Mouse (Mus musculus) liver, embryonic 11.5 days (tissue): ENCODE results near the gene Gatad2b. TPM values are rescaled to one million over a fixed set of nuclear protein-coding genes. Genes with fewer than 3 reads are reported as not detected.

Source experiments
- ATAC-seq: fragments of 200-750 bp; cut with Nextera tagmentation; replicated peaks from 2 replicates; pipeline ENCODE4 v1.8.0; 2017; ENCODE audit warnings: moderate number of reproducible peaks, mild to moderate bottlenecking, moderate TSS enrichment, moderate library complexity; ENCODE audit not compliant: low FRiP score
- DNase-seq: peaks from one replicate; pipeline ENCODE4 v3.0.0-alpha.2; 2017; ENCODE audit warnings: low spot score
- H3K27ac ChIP-seq: fragments of 300-500 bp; sonication (generic); 2 replicates; pipeline ENCODE4 v1.5.1; 2014; ENCODE audit warnings: mild to moderate bottlenecking, low read depth, low read length, control low read depth
- H3K27me3 ChIP-seq: fragments of 300-500 bp; sonication (generic); replicated peaks from 2 replicates; pipeline ENCODE4 v1.6.1; 2014; ENCODE audit warnings: low read length, mixed read lengths; ENCODE audit not compliant: control insufficient read depth, insufficient read depth
- H3K36me3 ChIP-seq: fragments of 300-500 bp; sonication (generic); 2 replicates; pipeline ENCODE4 v1.6.1; 2014; ENCODE audit warnings: mild to moderate bottlenecking, low read length, moderate library complexity, mixed read lengths; ENCODE audit not compliant: control insufficient read depth, insufficient read depth
- H3K4me1 ChIP-seq: fragments of 300-500 bp; sonication (generic); replicated peaks from 2 replicates; pipeline ENCODE4 v1.6.1; 2014; ENCODE audit warnings: low read length, mixed read lengths; ENCODE audit not compliant: control insufficient read depth, insufficient read depth
- H3K4me2 ChIP-seq: fragments of 300-500 bp; sonication (generic); 2 replicates; pipeline ENCODE4 v1.6.1; 2014; ENCODE audit warnings: mild to moderate bottlenecking, control low read depth, moderate library complexity
- H3K4me3 ChIP-seq: fragments of 300-500 bp; sonication (generic); 2 replicates; pipeline ENCODE4 v1.5.1; 2014; ENCODE audit warnings: low read depth, low read length, control low read depth
- H3K9ac ChIP-seq: fragments of 300-500 bp; sonication (generic); 2 replicates; pipeline ENCODE4 v1.6.1; 2014; ENCODE audit warnings: low read depth, low read length, control low read depth
- H3K9me3 ChIP-seq: fragments of 300-500 bp; sonication (generic); 2 replicates; pipeline ENCODE4 v1.6.1; 2016; ENCODE audit warnings: low read length, inconsistent platforms, mixed read lengths; ENCODE audit not compliant: control insufficient read depth
- WGBS: fragments of 180-500 bp; shearing (Covaris S2); extraction: QIAGEN DNeasy Blood & Tissue Kit; methylation state at CpG from one replicate; pipeline ENCODE4 v1.1.7; 2014; 5-methylcytosine and 5-hydroxymethylcytosine counted together
- polyA plus RNA-seq: library from polyadenylated mRNA; unstranded; fragments of >200 nt; fragmentation: Nextera tagmentation; extraction: Ambion mirVana; gene quantifications from 2 replicates; pipeline ENCODE4 v1.2.1, GENCODE M21; 2014

The Gatad2b gene
- polyA plus RNA-seq, 1 experiment from 2014 or later: 8.2 TPM

DNA sequence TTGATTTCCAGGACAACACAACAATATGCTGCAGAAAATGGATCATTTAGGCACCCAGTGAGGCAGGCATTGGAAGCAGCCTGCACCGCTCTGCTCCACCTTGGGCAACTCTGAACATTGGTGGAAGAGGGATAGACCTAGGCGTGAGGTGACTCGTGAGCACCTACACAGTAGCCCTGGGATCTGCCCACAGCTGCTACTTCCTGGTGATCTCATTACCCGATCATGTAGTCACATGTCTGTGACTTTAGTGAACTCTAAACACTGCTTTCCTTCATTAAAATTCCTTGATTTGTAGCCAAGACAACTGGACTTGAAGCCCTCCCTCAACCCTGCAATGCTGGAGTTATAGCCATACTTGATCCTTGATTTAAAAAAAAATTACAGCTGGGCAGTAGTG is 81.4 kb downstream of the Gatad2b start:
- ATAC-seq (no peak), DNase-seq (no peak)
- Histone ChIP-seq H3K36me3 (no peaks in the 10 kb centered on the region), H3K4me1 (no peaks in the 10 kb centered on the region), H3K27ac (no peak overlapping the region), H3K4me2 (no peak overlapping the region), H3K27me3 (no peaks in the 10 kb centered on the region), H3K4me3 (no peak overlapping the region), H3K9ac (no peak overlapping the region), H3K9me3 (no peaks in the 10 kb centered on the region)
- WGBS: 82% methylated on average over 4 of the region's 4 CpGs

DNA sequence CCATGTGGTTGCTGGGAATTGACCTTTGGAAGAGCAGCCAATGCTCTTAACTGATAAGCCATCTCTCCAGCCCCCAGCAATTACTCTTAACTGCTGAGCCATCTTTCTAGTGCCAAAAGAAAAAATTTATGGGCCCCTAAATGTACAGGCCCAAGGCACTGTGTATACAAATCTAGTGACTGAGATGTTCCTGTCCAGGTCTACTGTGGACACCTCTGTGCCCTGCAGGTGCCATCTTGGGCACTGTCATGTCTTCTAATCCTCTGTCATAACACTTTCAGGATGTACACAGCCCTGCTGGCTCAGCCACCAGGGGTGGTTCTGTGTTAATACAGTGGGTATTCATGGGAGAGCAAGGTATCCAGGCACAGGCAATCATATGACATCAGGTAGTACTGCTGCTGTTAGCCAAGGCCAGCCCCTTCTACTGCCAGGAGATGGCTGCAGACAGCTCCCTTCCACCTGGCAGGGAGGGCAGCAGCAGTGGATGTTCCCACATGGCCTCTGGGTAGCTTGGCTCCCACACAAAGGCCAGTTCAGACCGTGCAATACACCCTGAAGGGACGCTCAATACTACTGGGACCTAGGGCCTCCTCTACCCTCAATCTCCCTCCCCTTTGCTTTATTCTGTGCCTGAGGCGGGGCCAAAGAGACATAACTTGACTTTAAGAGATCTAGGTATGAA is 82.7 kb downstream of the Gatad2b start:
- Histone ChIP-seq H3K36me3 (no peaks in the 10 kb centered on the region), H3K4me3 (no peak overlapping the region), H3K27ac (no peak overlapping the region), H3K9ac (no peak overlapping the region; the same call in 1 of the 2 replicates), H3K4me2 (no peak overlapping the region), H3K27me3 (no peaks in the 10 kb centered on the region), H3K4me1 (no peaks in the 10 kb centered on the region), H3K9me3 (no peaks in the 10 kb centered on the region)
- WGBS: 66% methylated on average over 3 of the region's 3 CpGs
- ATAC-seq (no peak), DNase-seq (no peak)

GRCm38 (mm10) chr3:90376247-90376585 is 83.2 kb downstream of the Gatad2b start:
- H3K4me3 ChIP-seq: no peak overlapping the region
- H3K9ac ChIP-seq: no peak overlapping the region
- H3K27ac ChIP-seq: no peak overlapping the region
- H3K27me3 ChIP-seq: no peaks in the 10 kb centered on the region
- H3K36me3 ChIP-seq: no peaks in the 10 kb centered on the region
- DNase-seq (no peak), ATAC-seq (peak; percentile 37; the same call in 1 of the 2 replicates)
- WGBS: 31% methylated on average over 1 of the region's 1 CpGs
- no peaks in the 10 kb centered on the region for H3K9me3 ChIP-seq
- H3K4me1 ChIP-seq: no peaks in the 10 kb centered on the region
- no peak overlapping the region for H3K4me2 ChIP-seq

DNA sequence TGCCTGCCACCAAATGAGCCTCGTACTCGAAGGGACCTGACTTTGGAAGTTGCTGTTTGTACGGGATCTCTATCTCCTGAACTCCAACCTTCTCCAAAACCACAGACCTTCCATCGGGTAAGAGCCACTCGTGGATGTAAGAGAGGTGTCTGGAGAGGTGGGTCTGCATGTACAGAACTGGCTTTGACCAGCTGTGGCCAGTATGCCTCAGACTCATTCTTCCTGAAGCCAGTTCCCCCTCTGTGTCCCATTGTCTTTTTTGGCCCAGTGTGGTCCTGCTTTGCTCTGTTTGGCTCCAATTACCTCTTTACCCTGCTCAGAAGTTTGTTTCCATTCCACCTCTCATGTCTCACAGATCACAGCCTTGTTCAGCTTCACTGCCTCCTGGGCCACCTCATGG is 85.5 kb downstream of the Gatad2b start:
- Histone ChIP-seq H3K4me1 (no peaks in the 10 kb centered on the region), H3K36me3 (no peaks in the 10 kb centered on the region), H3K27me3 (no peaks in the 10 kb centered on the region), H3K9me3 (no peaks in the 10 kb centered on the region), H3K9ac (no peak overlapping the region), H3K4me3 (no peak overlapping the region), H3K27ac (no peak overlapping the region), H3K4me2 (no peak overlapping the region)
- 72% methylated on average over 5 of the region's 5 CpGs for WGBS
- DNase-seq (no peak), ATAC-seq (no peak)

DNA sequence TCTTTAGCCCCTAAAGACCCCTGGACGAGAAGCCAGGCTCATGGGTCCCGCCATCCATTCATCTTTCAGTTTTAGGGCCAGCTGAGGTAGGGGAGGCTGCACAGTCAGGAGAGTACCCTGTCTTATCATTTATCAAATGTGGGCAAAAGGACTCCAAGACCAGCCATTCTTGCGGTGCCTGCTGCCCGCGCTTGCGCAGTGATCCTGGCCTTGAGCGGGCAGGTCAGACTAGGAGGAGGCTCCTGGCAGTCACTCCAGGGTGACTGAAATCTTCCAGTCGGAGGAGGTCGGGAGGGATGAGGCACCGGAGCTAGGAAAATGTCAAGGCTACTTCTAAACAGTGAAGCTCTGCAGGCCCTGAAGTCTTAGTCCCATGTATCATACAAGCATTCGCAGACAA is 88.7 kb downstream of the Gatad2b start:
- no peak overlapping the region for H3K9ac ChIP-seq
- H3K4me1 ChIP-seq: no peaks in the 10 kb centered on the region
- no peak overlapping the region for H3K4me3 ChIP-seq
- 65% methylated on average over 11 of the region's 11 CpGs for WGBS
- no peaks in the 10 kb centered on the region for H3K36me3 ChIP-seq
- H3K27ac ChIP-seq: no peak overlapping the region
- no peaks in the 10 kb centered on the region for H3K9me3 ChIP-seq
- no peaks in the 10 kb centered on the region for H3K27me3 ChIP-seq
- H3K4me2 ChIP-seq: no peak overlapping the region
- ATAC-seq (no peak), DNase-seq (no peak)

- H3K27ac ChIP-seq: no peak overlapping the region
- H3K27me3 ChIP-seq: peaks cover 7% of the 10 kb centered on the region
- H3K4me3 ChIP-seq: no peak overlapping the region
- H3K4me2 ChIP-seq: no peak overlapping the region
- H3K4me1 ChIP-seq: peaks cover under 1% of the 10 kb centered on the region; the same call in 1 of the 2 replicates
- DNase-seq (no peak), ATAC-seq (no peak)
- no peaks in the 10 kb centered on the region for H3K9me3 ChIP-seq
- no peaks in the 10 kb centered on the region for H3K36me3 ChIP-seq
- H3K9ac ChIP-seq: no peak overlapping the region
- 71% methylated on average over 4 of the region's 4 CpGs for WGBS
Measured at GRCm38 (mm10) chr3:90383690-90384089, 90.7 kb downstream of the Gatad2b start.

DNA sequence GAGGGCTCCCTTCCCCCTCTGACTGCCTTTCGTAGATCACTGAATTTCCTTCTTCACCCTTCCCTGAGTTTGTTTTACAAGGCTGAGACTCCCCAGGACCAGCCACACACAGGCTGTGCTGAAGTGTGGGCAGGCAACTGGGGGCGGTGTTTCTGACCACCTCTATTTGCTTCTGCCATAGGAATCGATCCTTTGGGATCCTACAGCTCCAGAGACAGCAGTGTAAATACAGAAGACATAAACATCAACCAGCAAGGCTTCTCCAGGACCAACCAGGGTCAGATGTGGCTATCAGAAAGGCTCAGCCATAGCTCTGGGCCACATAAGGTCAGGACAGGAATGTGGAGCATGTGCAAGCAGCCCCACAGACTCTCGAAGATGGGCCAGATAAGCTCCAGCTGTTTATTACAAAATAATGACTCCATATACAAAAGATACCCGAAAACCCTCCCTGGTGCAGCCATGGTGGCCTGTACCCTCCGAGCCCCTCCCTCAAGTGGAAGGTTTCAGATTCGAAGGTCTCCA is 91.9 kb downstream of the Gatad2b start:
- peaks cover 9% of the 10 kb centered on the region for H3K4me1 ChIP-seq
- H3K9me3 ChIP-seq: no peaks in the 10 kb centered on the region
- 59% methylated on average over 7 of the region's 7 CpGs for WGBS
- H3K36me3 ChIP-seq: no peaks in the 10 kb centered on the region
- DNase-seq (no peak), ATAC-seq (no peak)
- H3K4me2 ChIP-seq: no peak overlapping the region
- H3K9ac ChIP-seq: no peak overlapping the region
- no peak overlapping the region for H3K27ac ChIP-seq
- H3K4me3 ChIP-seq: no peak overlapping the region
- H3K27me3 ChIP-seq: peaks cover 20% of the 10 kb centered on the region

GRCm38 (mm10) chr3:90386817-90387216 is 93.8 kb downstream of the Gatad2b start:
- WGBS: 89% methylated on average over 10 of the region's 10 CpGs
- DNase-seq (no peak), ATAC-seq (no peak)
- H3K4me2 ChIP-seq: no peak overlapping the region
- H3K4me1 ChIP-seq: peaks cover 13% of the 10 kb centered on the region
- H3K9ac ChIP-seq: no peak overlapping the region
- H3K4me3 ChIP-seq: no peak overlapping the region
- H3K36me3 ChIP-seq: peaks cover 4% of the 10 kb centered on the region; the same call in 1 of the 2 replicates
- H3K9me3 ChIP-seq: no peaks in the 10 kb centered on the region
- H3K27me3 ChIP-seq: peaks cover 24% of the 10 kb centered on the region
- H3K27ac ChIP-seq: no peak overlapping the region

DNA sequence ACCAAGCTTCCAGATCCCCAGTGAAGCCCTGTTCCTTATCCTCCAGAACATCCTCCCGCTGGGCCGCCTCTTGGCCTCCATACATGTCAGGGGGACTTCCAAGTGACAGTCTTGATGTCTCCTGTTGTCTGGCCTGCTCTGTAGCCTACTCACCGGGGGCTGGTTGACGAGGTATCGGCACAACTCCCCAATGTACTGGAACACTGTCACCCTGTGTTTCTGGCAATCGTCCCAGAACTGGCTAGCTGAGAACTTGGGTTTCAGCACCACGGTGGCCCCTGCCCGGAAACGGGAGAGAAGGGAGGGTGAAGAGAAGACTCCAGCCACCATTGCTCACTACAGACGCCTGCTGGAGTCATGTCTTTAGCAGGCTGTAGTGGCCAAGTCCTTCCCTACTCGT is 94.5 kb downstream of the Gatad2b start:
- Histone ChIP-seq H3K4me2 (no peak overlapping the region), H3K9me3 (no peaks in the 10 kb centered on the region), H3K27ac (no peak overlapping the region), H3K4me3 (no peak overlapping the region), H3K9ac (no peak overlapping the region), H3K36me3 (peaks cover 11% of the 10 kb centered on the region), H3K4me1 (peaks cover 13% of the 10 kb centered on the region), H3K27me3 (peaks cover 24% of the 10 kb centered on the region)
- 74% methylated on average over 11 of the region's 11 CpGs for WGBS
- no peak for ATAC-seq
- no peak for DNase-seq
